ENCODE assay signal across 8 mouse cellular contexts in the genomic region with DNA sequence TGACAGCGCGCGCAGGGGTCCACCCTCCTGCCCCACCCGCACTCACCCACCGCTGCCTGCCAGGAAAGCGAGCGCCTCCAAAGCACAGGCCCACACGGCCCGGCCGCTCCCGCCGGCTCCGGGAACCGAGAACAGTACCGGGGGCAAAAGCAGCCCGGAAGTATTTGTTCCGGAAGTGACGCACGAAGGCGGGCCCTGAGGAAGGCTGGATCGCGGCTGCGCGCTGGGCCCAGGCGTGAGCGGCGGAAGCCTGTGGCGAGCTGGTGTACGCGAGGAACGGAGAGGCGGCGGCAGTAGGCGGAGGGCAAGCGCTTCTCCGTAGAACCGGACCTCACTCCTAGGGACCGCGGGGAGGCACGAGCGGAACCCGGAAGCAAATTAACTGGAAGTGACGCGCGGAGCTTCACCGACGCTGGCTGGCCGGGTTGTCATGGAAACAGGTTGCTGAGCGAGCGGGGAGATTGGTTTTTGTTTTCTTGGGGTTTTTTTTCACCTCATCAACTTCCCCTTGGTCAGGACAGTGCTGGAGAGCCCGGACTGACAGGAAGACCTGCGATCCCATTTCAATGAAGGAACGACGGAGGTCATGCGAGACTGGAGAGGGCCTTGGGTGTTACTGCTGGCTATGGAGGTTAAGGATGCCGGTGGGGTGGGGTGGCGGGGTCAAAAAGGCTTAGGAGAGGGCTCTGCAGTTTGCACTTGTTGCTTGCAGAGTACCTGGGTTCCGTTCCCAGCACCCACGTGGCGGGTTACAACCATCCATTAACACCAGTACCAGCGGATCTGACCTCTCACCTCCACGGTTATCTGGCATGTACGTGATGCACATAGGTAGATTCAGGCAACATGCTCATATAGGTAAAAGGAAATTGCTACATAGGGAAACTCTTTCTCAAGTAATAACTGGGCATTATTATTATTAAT. TPM values are rescaled to one million over a fixed set of nuclear protein-coding genes. Genes with fewer than 3 reads are reported as not detected.
A peak's percentile ranks its signal among the peaks of the same experiment; 100 is the strongest.
DNase-seq lines count a peak whose midpoint lies in the region; ATAC-seq and TF ChIP-seq lines count a peak whose summit lies in the region.

TSS of gene Spata2 (minus strand) at position 175 of the 924 bp plus-strand sequence.

- H3K27me3 ChIP-seq in E14TG2a.4 (ENCODE audit: insufficient read depth, low read length) = no peaks in the 10 kb centered on the region
- no peaks in the 10 kb centered on the region for H3K27me3 ChIP-seq in forebrain, embryonic 13.5 days
- no peaks in the 10 kb centered on the region for H3K27me3 ChIP-seq in liver, postnatal 0 days (ENCODE audit: insufficient read depth, low read length)
- H3K27me3 ChIP-seq in neural tube, embryonic 14.5 days (ENCODE audit: control insufficient read depth, insufficient read depth, low read length) = no peaks in the 10 kb centered on the region; the same call in 1 of the 2 replicates

- peak within 1 kb of the TSS; percentile 99 for H3K4me3 ChIP-seq in E14TG2a.4 (replicated peaks; ENCODE audit: low read length)
- peak within 1 kb of the TSS; percentile 99 for H3K4me3 ChIP-seq in forebrain, embryonic 13.5 days
- peak within 1 kb of the TSS; percentile 91 for H3K4me3 ChIP-seq in liver, postnatal 0 days (ENCODE audit: low read depth, low read length)
- peak within 1 kb of the TSS; percentile 99 for H3K4me3 ChIP-seq in neural tube, embryonic 14.5 days (ENCODE audit: low read depth, low read length)

- whole genome bisulfite sequencing in forebrain, embryonic 13.5 days = 2% methylated on average over 63 of the region's 63 CpGs
- WGBS in large intestine, adult 2 months = under 1% methylated on average over 63 of the region's 63 CpGs
- 1% methylated on average over 60 of the region's 63 CpGs for WGBS in liver, postnatal 0 days (ENCODE audit: insufficient replicate concordance)
- 2% methylated on average over 63 of the region's 63 CpGs for WGBS in neural tube, embryonic 14.5 days

- intact Hi-C loops in heart, postnatal 10 days (cut with DNase I) = no loop called here

- peak within 1 kb of the TSS; percentile 98 for H3K27ac ChIP-seq in forebrain, embryonic 13.5 days
- H3K27ac ChIP-seq in liver, postnatal 0 days (ENCODE audit: low read depth) = peak within 1 kb of the TSS; percentile 96
- peak within 1 kb of the TSS; percentile 98 for H3K27ac ChIP-seq in neural tube, embryonic 14.5 days (ENCODE audit: low read depth, low read length)

- H3K4me2 ChIP-seq in forebrain, embryonic 13.5 days = peak within 1 kb of the TSS; percentile 99
- peak within 1 kb of the TSS; percentile 96 for H3K4me2 ChIP-seq in liver, postnatal 0 days (ENCODE audit: low read depth, low read length)
- peak within 1 kb of the TSS; percentile 96 for H3K4me2 ChIP-seq in neural tube, embryonic 14.5 days (ENCODE audit: low read depth, low read length)

- DNase-seq in c-Kit-positive CD71-positive TER-119-positive erythroid progenitor cells, embryonic 14.5 days (ENCODE audit: low spot score) = peak; percentile 86
- peak; percentile 96 for DNase-seq in heart, postnatal 10 days
- DNase-seq in large intestine, adult 2 months (ENCODE audit: low read depth, low spot score) = no peak
- peak; percentile 95 for DNase-seq in liver, postnatal 0 days
- DNase-seq in testis, postnatal 10 days (ENCODE audit: low spot score) = peak; percentile 94

- no peaks in the 10 kb centered on the region for H3K9me3 ChIP-seq in E14TG2a.4 (ENCODE audit: low read length)
- H3K9me3 ChIP-seq in forebrain, embryonic 13.5 days (replicated peaks) = no peaks in the 10 kb centered on the region
- H3K9me3 ChIP-seq in liver, postnatal 0 days (ENCODE audit: low read length) = no peaks in the 10 kb centered on the region
- no peaks in the 10 kb centered on the region for H3K9me3 ChIP-seq in neural tube, embryonic 14.5 days (ENCODE audit: control insufficient read depth, low read length)

- peak; percentile 21; the same call in 1 of the 2 replicates for TF ChIP-seq EP300 in liver, postnatal 0 days (IDR thresholded peaks at IDR 0.05; ENCODE audit: low read depth)

- H3K4me1 ChIP-seq in E14TG2a.4 (replicated peaks; ENCODE audit: low read depth, low read length) = peaks cover 64% of the 10 kb centered on the region
- H3K4me1 ChIP-seq in forebrain, embryonic 13.5 days = peaks cover 25% of the 10 kb centered on the region
- H3K4me1 ChIP-seq in liver, postnatal 0 days (ENCODE audit: insufficient read depth) = peaks cover 25% of the 10 kb centered on the region
- peaks cover 11% of the 10 kb centered on the region for H3K4me1 ChIP-seq in neural tube, embryonic 14.5 days (ENCODE audit: control insufficient read depth, insufficient read depth, low read length)

- H3K36me3 ChIP-seq in E14TG2a.4 (ENCODE audit: insufficient read depth, low read length) = peaks cover 26% of the 10 kb centered on the region
- H3K36me3 ChIP-seq in forebrain, embryonic 13.5 days (ENCODE audit: poor library complexity, severe bottlenecking) = peaks cover 2% of the 10 kb centered on the region; the same call in 1 of the 2 replicates
- H3K36me3 ChIP-seq in liver, postnatal 0 days (replicated peaks; ENCODE audit: insufficient read depth, low read length) = 0 out of 2 replicates have a peak, but pooled peaks cover 5% of the 10 kb centered on the region
- H3K36me3 ChIP-seq in neural tube, embryonic 14.5 days (ENCODE audit: control insufficient read depth, insufficient read depth, low read length) = no peaks in the 10 kb centered on the region

- peak; percentile 92 for ATAC-seq in forebrain, embryonic 13.5 days
- ATAC-seq in liver, postnatal 0 days = peak; percentile 92
- peak; percentile 83 for ATAC-seq in neural tube, embryonic 14.5 days (ENCODE audit: low read depth)

- TF ChIP-seq CTCF in E14TG2a.4 (conservative IDR thresholded peaks at IDR 0.05; ENCODE audit: low read length) = no peak
- no peak for TF ChIP-seq CTCF in liver, postnatal 0 days (IDR thresholded peaks at IDR 0.05; ENCODE audit: low read depth)

- H3K9ac ChIP-seq in forebrain, embryonic 13.5 days = peak within 1 kb of the TSS; percentile 97
- peak within 1 kb of the TSS; percentile 93 for H3K9ac ChIP-seq in liver, postnatal 0 days (replicated peaks)
- H3K9ac ChIP-seq in neural tube, embryonic 14.5 days (replicated peaks; ENCODE audit: low read depth, low read length) = peak within 1 kb of the TSS; percentile 90

RNA-seq across cellular contexts. Expression of gene Spata2, which starts in this region (rescaled TPM):
- polyA plus RNA-seq in forebrain, embryonic 13.5 days (2015; fragmentation: Nextera tagmentation; extraction: Ambion mirVana) = 21.3 and 24.4 TPM in 2 replicates
- total RNA-seq in heart, postnatal 10 days (2021) = 10 to 100 TPM; 24.0 to 24.9 TPM
- polyA plus RNA-seq in large intestine, adult 2 months (2012; rRNA removed) = 41.8 and 67.7 TPM in 2 replicates
- 4.7 and 4.9 TPM in 2 replicates for polyA plus RNA-seq in liver, postnatal 0 days (2015; fragmentation: Nextera tagmentation; extraction: Ambion mirVana)
- 24.8 and 28.2 TPM in 2 replicates for polyA plus RNA-seq in neural tube, embryonic 14.5 days (2014; fragmentation: Nextera tagmentation; extraction: Ambion mirVana)
